Mouse (Mus musculus) heart, postnatal 0 days (tissue): Measurements from ENCODE around the gene Cpne6.

ENCODE experiments used
- CTCF ChIP-seq: IDR thresholded peaks from 2 replicates; pipeline ENCODE4 v1.5.1; 2016; ENCODE audit warnings: antibody characterized with exemption, control low read depth, low read depth
- EP300 ChIP-seq: IDR thresholded peaks from 2 replicates; pipeline ENCODE4 v1.6.1; 2016; ENCODE audit warnings: antibody characterized with exemption, low read depth

- TF ChIP-seq CTCF (no peak), EP300 (no peak)
Measured at GRCm38 (mm10) chr14:55477421-55477820, 32.8 kb upstream of the Cpne6 start.
